Mouse (Mus musculus): ENCODE results near the gene Papss2. TPM values are rescaled to one million over a fixed set of nuclear protein-coding genes. Genes with fewer than 3 reads are reported as not detected.
"Not testable (repeated sequence)": the region's sequence is repeated elsewhere in the genome, so short reads cannot be mapped to it uniquely, and the experiment has no call there.

Papss2 gene
- polyA plus RNA-seq, 1 experiment from 2014 or later = 9.4 TPM

DNA sequence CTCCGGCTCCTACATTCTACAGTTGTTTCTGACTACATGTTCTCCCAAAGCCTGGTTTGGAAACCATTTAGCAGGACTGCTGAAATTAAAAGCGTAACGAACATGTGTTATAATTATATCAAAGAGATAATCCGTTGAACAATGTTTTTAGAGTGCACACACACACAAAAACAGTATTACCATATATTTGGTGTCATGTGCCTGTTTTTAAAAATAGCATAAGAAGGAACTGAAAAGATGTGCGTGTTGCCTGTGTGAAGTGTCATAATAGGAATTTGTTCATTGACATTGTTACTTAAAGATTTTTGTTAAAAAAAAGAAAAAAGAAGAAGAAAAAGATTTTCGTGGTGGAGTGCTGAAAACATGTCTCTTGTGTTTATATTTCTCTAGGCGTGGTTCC lies 50.3 kb downstream of the Papss2 start:
- no peak overlapping the region for H3K4me3 ChIP-seq
- 87% methylated on average over 7 of the region's 7 CpGs for WGBS
- ATAC-seq (ENCODE audit: insufficient number of reproducible peaks, insufficient read depth, low FRiP score, low TSS enrichment) = no peak
- no peak overlapping the region for H3K27ac ChIP-seq
- H3K36me3 ChIP-seq = no peaks in the 10 kb centered on the region
- no peak overlapping the region for H3K4me2 ChIP-seq (replicated peaks)
- H3K4me1 ChIP-seq = no peaks in the 10 kb centered on the region
- no peak overlapping the region for H3K9ac ChIP-seq
- H3K27me3 ChIP-seq = no peaks in the 10 kb centered on the region
- H3K9me3 ChIP-seq = no peaks in the 10 kb centered on the region

GRCm38 (mm10) chr19:32646382-32646781 lies 50.8 kb downstream of the Papss2 start:
- Histone ChIP-seq H3K9ac (no peak overlapping the region), H3K27me3 (no peaks in the 10 kb centered on the region), H3K27ac (no peak overlapping the region), H3K4me1 (no peaks in the 10 kb centered on the region), H3K36me3 (no peaks in the 10 kb centered on the region), H3K4me2 (replicated peaks) (no peak overlapping the region), H3K4me3 (no peak overlapping the region), H3K9me3 (no peaks in the 10 kb centered on the region)
- ATAC-seq (ENCODE audit: insufficient number of reproducible peaks, insufficient read depth, low FRiP score, low TSS enrichment) = no peak
- WGBS = 84% methylated on average over 3 of the region's 3 CpGs

GRCm38 (mm10) chr19:32648019-32648571 lies 52.5 kb downstream of the Papss2 start:
- WGBS = 34% methylated on average over 10 of the region's 10 CpGs
- Histone ChIP-seq H3K27ac (no peak overlapping the region), H3K9me3 (no peaks in the 10 kb centered on the region), H3K36me3 (no peaks in the 10 kb centered on the region), H3K27me3 (no peaks in the 10 kb centered on the region), H3K4me3 (no peak overlapping the region), H3K4me2 (replicated peaks) (no peak overlapping the region), H3K4me1 (no peaks in the 10 kb centered on the region), H3K9ac (no peak overlapping the region)
- ATAC-seq (ENCODE audit: insufficient number of reproducible peaks, insufficient read depth, low FRiP score, low TSS enrichment) = no peak

- no peak for ATAC-seq (ENCODE audit: insufficient number of reproducible peaks, insufficient read depth, low FRiP score, low TSS enrichment)
- Histone ChIP-seq H3K9me3 (no peaks in the 10 kb centered on the region), H3K4me1 (no peaks in the 10 kb centered on the region), H3K27ac (no peak overlapping the region), H3K9ac (no peak overlapping the region), H3K4me3 (no peak overlapping the region), H3K36me3 (no peaks in the 10 kb centered on the region), H3K27me3 (no peaks in the 10 kb centered on the region), H3K4me2 (replicated peaks) (no peak overlapping the region)
- WGBS = 88% methylated on average over 5 of the region's 5 CpGs
Observed at GRCm38 (mm10) chr19:32651046-32651445, 55.5 kb downstream of the Papss2 start.

DNA sequence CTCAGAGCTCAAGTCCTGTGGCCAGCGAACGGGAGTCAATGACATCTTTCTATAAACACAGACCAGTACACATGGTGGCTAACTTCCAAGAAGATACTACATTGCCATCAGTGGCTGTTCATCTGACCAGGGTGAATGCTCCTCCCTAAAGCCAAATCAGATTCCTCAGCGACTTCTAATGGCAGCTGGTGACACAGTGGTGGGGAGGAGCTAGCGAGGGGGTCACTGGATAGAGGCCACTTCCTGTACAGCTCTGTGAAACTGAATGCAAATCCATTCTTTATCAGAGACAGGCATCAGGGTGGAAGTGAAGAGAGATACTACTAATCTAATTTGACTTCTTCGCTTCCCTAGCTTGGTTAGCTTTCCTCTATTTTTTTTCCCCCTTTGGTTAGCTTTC lies 57.5 kb downstream of the Papss2 start:
- Histone ChIP-seq H3K36me3 (no peaks in the 10 kb centered on the region), H3K27ac (no peak overlapping the region), H3K27me3 (no peaks in the 10 kb centered on the region), H3K9me3 (no peaks in the 10 kb centered on the region), H3K4me1 (no peaks in the 10 kb centered on the region), H3K4me2 (replicated peaks) (no peak overlapping the region), H3K4me3 (no peak overlapping the region), H3K9ac (no peak overlapping the region)
- ATAC-seq (ENCODE audit: insufficient number of reproducible peaks, insufficient read depth, low FRiP score, low TSS enrichment) = no peak
- WGBS = 83% methylated on average over 5 of the region's 5 CpGs

GRCm38 (mm10) chr19:32653630-32654362 lies 58.2 kb downstream of the Papss2 start:
- 85% methylated on average over 7 of the region's 7 CpGs for WGBS
- H3K36me3 ChIP-seq = no peaks in the 10 kb centered on the region
- no peak overlapping the region for H3K9ac ChIP-seq
- no peaks in the 10 kb centered on the region for H3K27me3 ChIP-seq
- no peak for ATAC-seq (ENCODE audit: insufficient number of reproducible peaks, insufficient read depth, low FRiP score, low TSS enrichment)
- H3K9me3 ChIP-seq = no peaks in the 10 kb centered on the region
- no peak overlapping the region for H3K4me2 ChIP-seq (replicated peaks)
- H3K4me3 ChIP-seq = no peak overlapping the region
- no peak overlapping the region for H3K27ac ChIP-seq
- no peaks in the 10 kb centered on the region for H3K4me1 ChIP-seq

DNA sequence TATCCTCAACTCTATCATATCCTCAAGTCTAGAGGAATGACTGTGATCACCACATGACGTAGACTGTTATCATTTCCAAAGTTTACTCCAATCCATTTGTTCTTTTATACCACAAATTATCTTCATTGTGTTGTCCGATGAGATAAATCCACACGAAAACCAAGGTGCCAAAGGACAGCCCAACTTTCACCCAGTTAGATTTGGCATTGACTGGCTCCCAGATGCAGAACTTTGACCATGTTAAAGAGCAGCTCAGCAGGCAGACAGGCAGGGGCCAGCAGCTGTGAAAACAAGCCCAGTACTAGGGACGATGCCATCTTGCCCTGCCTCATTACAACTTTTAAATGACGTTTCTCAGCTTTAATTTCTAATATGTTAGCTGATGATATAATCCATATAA lies 63.8 kb downstream of the Papss2 start:
- Histone ChIP-seq H3K4me2 (replicated peaks) (no peak overlapping the region), H3K27me3 (no peaks in the 10 kb centered on the region), H3K27ac (no peak overlapping the region), H3K9me3 (no peaks in the 10 kb centered on the region), H3K9ac (no peak overlapping the region), H3K4me1 (no peaks in the 10 kb centered on the region), H3K4me3 (no peak overlapping the region), H3K36me3 (0 out of 2 replicates have a peak, but pooled peaks cover 3% of the 10 kb centered on the region)
- WGBS = 74% methylated on average over 5 of the region's 5 CpGs
- ATAC-seq (ENCODE audit: insufficient number of reproducible peaks, insufficient read depth, low FRiP score, low TSS enrichment) = no peak

- H3K4me3 ChIP-seq = no peak overlapping the region
- H3K27me3 ChIP-seq = no peaks in the 10 kb centered on the region
- H3K36me3 ChIP-seq = 0 out of 2 replicates have a peak, but pooled peaks cover 3% of the 10 kb centered on the region
- H3K4me1 ChIP-seq = no peaks in the 10 kb centered on the region
- WGBS = 88% methylated on average over 6 of the region's 6 CpGs
- H3K9me3 ChIP-seq = no peaks in the 10 kb centered on the region
- no peak overlapping the region for H3K27ac ChIP-seq
- H3K9ac ChIP-seq = no peak overlapping the region
- ATAC-seq (ENCODE audit: insufficient number of reproducible peaks, insufficient read depth, low FRiP score, low TSS enrichment) = no peak
- no peak overlapping the region for H3K4me2 ChIP-seq (replicated peaks)
Observed at GRCm38 (mm10) chr19:32662936-32663335, 67.3 kb downstream of the Papss2 start.

DNA sequence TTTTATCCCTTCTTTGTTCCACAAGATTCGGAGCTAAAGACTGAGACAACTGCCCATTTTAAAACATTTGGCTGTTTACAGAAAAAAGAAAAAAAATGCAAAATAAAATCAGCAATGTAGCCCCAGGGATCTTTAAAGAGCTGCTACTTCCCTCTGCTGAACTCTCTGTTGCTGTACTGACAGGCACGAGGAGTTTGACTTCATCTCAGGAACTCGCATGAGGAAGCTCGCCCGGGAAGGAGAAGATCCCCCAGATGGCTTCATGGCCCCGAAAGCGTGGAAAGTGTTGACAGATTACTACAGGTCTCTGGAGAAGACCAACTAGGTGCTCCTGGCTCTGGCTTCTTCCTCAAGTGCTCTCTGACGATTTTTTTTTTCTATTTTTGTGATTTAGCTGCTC lies 69.7 kb downstream of the Papss2 start:
- Histone ChIP-seq H3K36me3 (0 out of 2 replicates have a peak, but pooled peaks cover 3% of the 10 kb centered on the region), H3K4me3 (no peak overlapping the region), H3K27me3 (no peaks in the 10 kb centered on the region), H3K27ac (no peak overlapping the region), H3K4me2 (replicated peaks) (no peak overlapping the region), H3K9ac (no peak overlapping the region), H3K4me1 (no peaks in the 10 kb centered on the region), H3K9me3 (no peaks in the 10 kb centered on the region)
- WGBS = 85% methylated on average over 8 of the region's 8 CpGs
- no peak for ATAC-seq (ENCODE audit: insufficient number of reproducible peaks, insufficient read depth, low FRiP score, low TSS enrichment)

- H3K27ac ChIP-seq; H3K27me3 ChIP-seq; H3K4me2 ChIP-seq (replicated peaks); H3K4me1 ChIP-seq; ATAC-seq (ENCODE audit: insufficient number of reproducible peaks, insufficient read depth, low FRiP score, low TSS enrichment); H3K4me3 ChIP-seq; H3K9me3 ChIP-seq; H3K9ac ChIP-seq; H3K36me3 ChIP-seq: not testable (repeated sequence)
- 87% methylated on average over 1 of the region's 1 CpGs for WGBS
Observed at GRCm38 (mm10) chr19:32667830-32668229, 72.2 kb downstream of the Papss2 start.

DNA sequence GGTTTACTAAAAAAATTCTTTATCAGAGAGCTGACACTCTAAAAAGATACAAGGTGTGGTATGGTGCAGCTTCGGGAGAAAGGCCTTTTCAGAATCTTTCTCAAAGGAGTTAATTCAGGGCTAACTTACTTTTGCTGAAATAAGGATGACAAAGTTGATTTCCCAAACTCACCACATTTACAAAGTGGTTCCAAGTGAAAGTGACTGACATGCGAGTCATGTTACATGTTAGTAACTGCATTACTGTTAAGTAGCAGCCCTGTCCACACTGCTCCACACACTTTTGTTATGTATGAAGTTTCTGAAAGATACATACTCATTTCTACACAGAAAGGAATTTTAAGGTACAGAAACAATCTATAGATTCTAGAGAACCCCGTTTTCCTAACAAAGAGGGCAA lies 80.2 kb downstream of the Papss2 start:
- Histone ChIP-seq H3K27me3 (no peaks in the 10 kb centered on the region), H3K4me3 (no peak overlapping the region), H3K4me1 (no peaks in the 10 kb centered on the region), H3K9ac (no peak overlapping the region), H3K9me3 (no peaks in the 10 kb centered on the region), H3K27ac (no peak overlapping the region), H3K36me3 (peaks cover 23% of the 10 kb centered on the region), H3K4me2 (replicated peaks) (no peak overlapping the region)
- 89% methylated on average over 3 of the region's 3 CpGs for WGBS
- ATAC-seq (ENCODE audit: insufficient number of reproducible peaks, insufficient read depth, low FRiP score, low TSS enrichment) = no peak

GRCm38 (mm10) chr19:32680894-32681293 lies 85.3 kb downstream of the Papss2 start:
- Histone ChIP-seq H3K36me3 (peaks cover 15% of the 10 kb centered on the region), H3K4me1 (no peaks in the 10 kb centered on the region), H3K27ac (no peak overlapping the region), H3K9me3 (no peaks in the 10 kb centered on the region), H3K9ac (no peak overlapping the region), H3K4me3 (no peak overlapping the region), H3K4me2 (replicated peaks) (no peak overlapping the region), H3K27me3 (no peaks in the 10 kb centered on the region)
- ATAC-seq (ENCODE audit: insufficient number of reproducible peaks, insufficient read depth, low FRiP score, low TSS enrichment) = no peak
- 98% methylated on average over 2 of the region's 2 CpGs for WGBS
